Mouse (Mus musculus): Measurements from ENCODE around the gene 3110009E18Rik.

The 3110009E18Rik gene

GRCm38 (mm10) chr1:120120969-120121811, at the start of gene 3110009E18Rik, which contains the start of gene Dbi:
Gene 3110009E18Rik (plus strand): TSS chr1:120121187.
Gene Dbi (minus strand): TSS chr1:120121078.
- DNase-seq (ENCODE audit: low spot score): peak; percentile 93

GRCm38 (mm10) chr1:120072900-120073299, 48.1 kb upstream of the 3110009E18Rik start:
- no peak for DNase-seq (ENCODE audit: low spot score)

- DNase-seq (ENCODE audit: low spot score): no peak
Observed at GRCm38 (mm10) chr1:120073519-120074306, 47.3 kb upstream of the 3110009E18Rik start, which contains the start of gene Tmem37. Gene Tmem37 (minus strand): TSS chr1:120074074.

- no peak for DNase-seq (ENCODE audit: low spot score)
Observed at GRCm38 (mm10) chr1:120074307-120074702, 46.7 kb upstream of the 3110009E18Rik start.

GRCm38 (mm10) chr1:120074931-120075330, 46.1 kb upstream of the 3110009E18Rik start:
- DNase-seq (ENCODE audit: low spot score): no peak

- DNase-seq (ENCODE audit: low spot score): no peak
Observed at GRCm38 (mm10) chr1:120075507-120075906, 45.5 kb upstream of the 3110009E18Rik start.

- DNase-seq (ENCODE audit: low spot score): no peak
Observed at GRCm38 (mm10) chr1:120077746-120078410, 43.1 kb upstream of the 3110009E18Rik start.

- no peak for DNase-seq (ENCODE audit: low spot score)
Observed at GRCm38 (mm10) chr1:120080632-120081031, 40.4 kb upstream of the 3110009E18Rik start.

- DNase-seq (ENCODE audit: low spot score): no peak
Observed at GRCm38 (mm10) chr1:120082957-120083585, 37.9 kb upstream of the 3110009E18Rik start.

GRCm38 (mm10) chr1:120083921-120084517, 37.0 kb upstream of the 3110009E18Rik start:
- no peak for DNase-seq (ENCODE audit: low spot score)

GRCm38 (mm10) chr1:120085696-120086095, 35.3 kb upstream of the 3110009E18Rik start:
- DNase-seq (ENCODE audit: low spot score): no peak

- no peak for DNase-seq (ENCODE audit: low spot score)
Observed at GRCm38 (mm10) chr1:120086644-120087043, 34.3 kb upstream of the 3110009E18Rik start.

- no peak for DNase-seq (ENCODE audit: low spot score)
Observed at GRCm38 (mm10) chr1:120089180-120089579, 31.8 kb upstream of the 3110009E18Rik start.

GRCm38 (mm10) chr1:120090880-120091570, 30.0 kb upstream of the 3110009E18Rik start:
- DNase-seq (ENCODE audit: low spot score): no peak

GRCm38 (mm10) chr1:120093482-120094134, 27.4 kb upstream of the 3110009E18Rik start:
- DNase-seq (ENCODE audit: low spot score): peak; percentile 71

- no peak for DNase-seq (ENCODE audit: low spot score)
Observed at GRCm38 (mm10) chr1:120094920-120095319, 26.1 kb upstream of the 3110009E18Rik start.

- DNase-seq (ENCODE audit: low spot score): no peak
Observed at GRCm38 (mm10) chr1:120098327-120098726, 22.7 kb upstream of the 3110009E18Rik start.

GRCm38 (mm10) chr1:120099483-120099882, 21.5 kb upstream of the 3110009E18Rik start:
- no peak for DNase-seq (ENCODE audit: low spot score)

GRCm38 (mm10) chr1:120100456-120101226, 20.3 kb upstream of the 3110009E18Rik start:
- no peak for DNase-seq (ENCODE audit: low spot score)

Data from urinary bladder, postnatal 10 days (tissue).